In the genomic region with DNA sequence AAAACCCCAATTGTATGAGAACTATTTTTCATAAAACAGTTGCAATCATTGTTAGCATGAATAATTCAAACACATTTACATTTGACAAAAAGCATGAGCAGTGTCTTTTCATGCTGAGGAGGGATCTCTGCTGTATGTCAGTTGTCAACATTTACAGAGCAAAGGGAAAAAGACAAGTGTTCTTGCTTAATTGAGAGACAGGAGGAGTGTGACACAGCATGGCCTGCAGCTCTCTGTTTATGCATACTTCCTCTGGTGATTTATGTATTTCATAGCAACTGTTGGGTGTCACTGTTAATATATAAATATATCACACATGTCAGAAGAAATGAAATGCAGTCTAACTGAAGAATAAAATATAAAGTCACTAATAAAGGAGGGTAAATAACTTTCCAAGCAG, we compare ENCODE assay signal across 19 mouse cellular contexts.
"Had no signal": no experiment of that assay in that cellular context is flagged by ENCODE, and none has a peak within 500 bp of the region (broad histone marks: within the 10 kb centered on the region; RNA-seq: fewer than 3 reads in every experiment).

No protein-coding gene starts in this region.

- H3K27ac ChIP-seq: liver, embryonic 14.5 days; neural tube, embryonic 13.5 days; neural tube, embryonic 15.5 days; stomach, embryonic 15.5 days had no signal

- H3K9ac ChIP-seq: liver, embryonic 14.5 days; lung, embryonic 14.5 days; neural tube, embryonic 13.5 days; neural tube, embryonic 15.5 days; stomach, embryonic 15.5 days had no signal

- H3K4me1 ChIP-seq: neural tube, embryonic 13.5 days; neural tube, embryonic 15.5 days; stomach, embryonic 15.5 days had no signal

- H3K4me2 ChIP-seq: lung, embryonic 14.5 days; midbrain, embryonic 11.5 days; neural tube, embryonic 13.5 days; neural tube, embryonic 15.5 days; stomach, embryonic 15.5 days had no signal

- H3K36me3 ChIP-seq: neural tube, embryonic 13.5 days; neural tube, embryonic 15.5 days; stomach, embryonic 15.5 days had no signal

- H3K27me3 ChIP-seq: neural tube, embryonic 13.5 days; neural tube, embryonic 15.5 days; stomach, embryonic 15.5 days had no signal

- H3K4me3 ChIP-seq: myocyte; neural tube, embryonic 13.5 days; neural tube, embryonic 15.5 days; stomach, embryonic 15.5 days had no signal

- DNase-seq: lung, adult 18-20 months; lung, embryonic 14.5 days; lung, postnatal 10 days; lung, postnatal 4 days; midbrain, embryonic 14.5 days; retina, postnatal 1 day; right cerebral cortex, adult 18-20 months; right cerebral cortex, postnatal 25 days; right cerebral cortex, postnatal 4 days; spleen, adult 18-20 months; thymus, adult 18-20 months; thymus, postnatal 14 days; thymus, postnatal 36 days had no signal

- H3K9me3 ChIP-seq: neural tube, embryonic 13.5 days; neural tube, embryonic 15.5 days; stomach, embryonic 15.5 days had no signal
